Comparison of ENCODE assay signal across 8 mouse cellular contexts in the genomic region with DNA sequence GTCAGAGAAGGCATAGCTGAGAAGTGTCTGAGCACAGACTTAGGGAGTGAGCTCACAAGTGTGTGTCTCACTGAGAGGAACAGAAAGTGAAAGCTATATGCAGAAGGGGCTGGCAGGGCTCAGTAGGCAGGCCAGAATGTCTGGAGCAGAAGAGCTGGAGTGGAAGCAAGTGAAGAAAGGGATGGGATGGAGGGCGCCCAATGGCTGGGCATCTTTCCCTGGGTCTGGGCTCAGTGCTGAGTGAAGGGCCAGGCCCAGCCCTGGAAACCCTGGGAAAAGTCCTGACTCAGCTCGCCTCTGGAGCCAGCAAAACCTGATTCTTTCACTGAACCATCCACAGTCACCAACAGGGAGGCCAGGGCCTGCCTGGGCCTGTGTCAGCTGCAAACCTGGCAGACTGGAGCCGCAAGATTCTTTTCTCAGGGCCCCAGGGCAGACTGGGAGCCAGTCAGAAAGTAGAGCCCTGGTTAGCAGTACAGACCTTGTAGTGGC. TPM values are rescaled to one million over a fixed set of nuclear protein-coding genes. Genes with fewer than 3 reads are reported as not detected.
DNase-seq lines count a peak whose midpoint lies in the region; ATAC-seq and TF ChIP-seq lines count a peak whose summit lies in the region.

No protein-coding gene starts in this region.

- H3K9ac ChIP-seq in midbrain, postnatal 0 days (replicated peaks; ENCODE audit: low read length, poor library complexity, severe bottlenecking), result no peak overlapping the region

- no peak overlapping the region for H3K4me2 ChIP-seq in midbrain, postnatal 0 days (ENCODE audit: low read depth, low read length, poor library complexity, severe bottlenecking)

- no peak for TF ChIP-seq CTCF in midbrain, postnatal 0 days (IDR thresholded peaks at IDR 0.05)

- DNase-seq in CD4-positive helper T cell, adult 2 months (ENCODE audit: low read depth, low spot score), result peak; percentile 31
- DNase-seq in kidney, adult 11 months, result peak; percentile 58
- peak; percentile 21 to 44 for DNase-seq in lung, postnatal 4 days
- DNase-seq in thymus, postnatal 25 days, result no peak
- no peak for DNase-seq in midbrain, postnatal 0 days (ENCODE audit: low spot score)
- no peak for DNase-seq in adrenal gland, postnatal 10 days
- no peak for DNase-seq in right cerebral cortex, postnatal 25 days

- no peaks in the 10 kb centered on the region for H3K9me3 ChIP-seq in midbrain, postnatal 0 days (ENCODE audit: low read length)

- no peaks in the 10 kb centered on the region for H3K4me1 ChIP-seq in midbrain, postnatal 0 days (ENCODE audit: insufficient read depth, low read length)

- no peaks in the 10 kb centered on the region for H3K27me3 ChIP-seq in midbrain, postnatal 0 days (ENCODE audit: insufficient read depth, low read length)

- no peak overlapping the region for H3K27ac ChIP-seq in midbrain, postnatal 0 days (ENCODE audit: low read depth, low read length)

- H3K36me3 ChIP-seq in midbrain, postnatal 0 days (ENCODE audit: insufficient read depth, low read length), result no peaks in the 10 kb centered on the region

- ATAC-seq in common myeloid progenitor, adult 5-6 weeks (replicated peaks; ENCODE audit: low read depth, poor library complexity, severe bottlenecking), result peak; percentile 71
- ATAC-seq in midbrain, postnatal 0 days (ENCODE audit: low FRiP score), result no peak

- WGBS in midbrain, postnatal 0 days, result 91% methylated on average over 3 of the region's 3 CpGs

- H3K4me3 ChIP-seq in midbrain, postnatal 0 days (ENCODE audit: low read depth, low read length), result no peak overlapping the region

RNA-seq across cellular contexts. Expression of a gene that starts 9.5 kb away (rescaled TPM):
- total RNA-seq in common myeloid progenitor, adult 5-6 weeks (2017), result 13.6 and 25.0 TPM in 2 replicates
- 26.8 and 46.4 TPM in 2 replicates for total RNA-seq in midbrain, postnatal 0 days (2014; rRNA removed)
- 4.9 and 6.0 TPM in 2 replicates for polyA plus RNA-seq in midbrain, postnatal 0 days (2015; fragmentation: Nextera tagmentation; extraction: Ambion mirVana)
- total RNA-seq in adrenal gland, postnatal 10 days (2021), result 100 to 1,000 TPM; 131 to 143 TPM

RNA-seq across cellular contexts. Expression of a gene that starts 39.4 kb away (rescaled TPM):
- 0.23 and 0.63 TPM in 2 replicates for total RNA-seq in common myeloid progenitor, adult 5-6 weeks (2017)
- 7.9 and 8.8 TPM in 2 replicates for total RNA-seq in midbrain, postnatal 0 days (2014; rRNA removed)
- polyA plus RNA-seq in midbrain, postnatal 0 days (2015; fragmentation: Nextera tagmentation; extraction: Ambion mirVana), result 6.4 and 6.9 TPM in 2 replicates
- total RNA-seq in adrenal gland, postnatal 10 days (2021), result 1 to 10 TPM; 4.1 to 8.1 TPM

RNA-seq across cellular contexts. Expression of a gene that starts 53.0 kb away (rescaled TPM):
- total RNA-seq in common myeloid progenitor, adult 5-6 weeks (2017), result not detected in 2 replicates
- total RNA-seq in midbrain, postnatal 0 days (2014; rRNA removed), result 1.3 and 4.3 TPM in 2 replicates
- 0.67 and 1.1 TPM in 2 replicates for polyA plus RNA-seq in midbrain, postnatal 0 days (2015; fragmentation: Nextera tagmentation; extraction: Ambion mirVana)
- 1 to 10 TPM; 1.1 TPM for total RNA-seq in adrenal gland, postnatal 10 days (2021)

Comparison
In these comparisons a context has a peak if more than half of its experiments do, and no peak if none do; other contexts are left out.
1. DNase-seq: peak in CD4-positive helper T cell, adult 2 months (single experiment), kidney, adult 11 months (single experiment) and lung, postnatal 4 days (2 of 2); none in thymus, postnatal 25 days (single experiment), midbrain, postnatal 0 days (single experiment), adrenal gland, postnatal 10 days (single experiment) and right cerebral cortex, postnatal 25 days (single experiment).